Mouse (Mus musculus): ENCODE data around the gene Rnf20. TPM values are rescaled to one million over a fixed set of nuclear protein-coding genes. Genes with fewer than 3 reads are reported as not detected.

Rnf20 gene
- polyA plus RNA-seq, 1 experiment: 67.1 TPM

DNA sequence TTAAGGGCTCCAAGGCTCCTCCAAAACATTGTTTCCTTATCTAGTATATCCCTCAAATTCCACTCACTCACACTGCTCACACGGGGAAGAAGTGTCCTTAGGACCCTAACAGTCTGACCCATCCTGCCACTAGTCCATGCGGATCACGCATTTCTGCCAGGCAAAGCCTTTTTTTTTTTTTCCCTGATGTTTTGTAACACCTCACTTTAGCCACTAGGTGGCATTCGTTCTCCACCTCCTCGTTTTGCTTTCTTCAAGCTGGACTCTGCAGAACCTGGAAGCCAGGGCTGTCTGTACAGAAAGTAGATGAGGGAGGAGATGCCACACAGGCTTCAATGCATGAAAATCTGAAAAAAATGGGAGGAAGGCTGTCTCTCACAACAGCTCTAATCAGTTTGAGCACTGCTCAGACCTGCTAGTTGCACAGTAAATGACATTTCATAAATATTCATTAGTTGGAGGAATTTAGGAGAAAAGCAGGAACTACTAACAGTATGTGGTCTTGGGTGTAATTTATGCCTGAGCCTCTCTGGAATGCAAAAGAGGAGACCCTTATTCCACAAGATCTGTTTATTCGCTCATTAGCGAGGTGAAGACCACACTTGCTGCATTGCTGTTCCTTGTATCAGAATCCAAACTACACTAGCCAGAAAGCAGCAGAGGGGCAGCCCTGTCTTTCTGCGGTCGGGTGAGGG lies 56.9 kb downstream of the Rnf20 start:
- no peak overlapping the region for H3K27ac ChIP-seq (ENCODE audit: insufficient read depth, low read length)

DNA sequence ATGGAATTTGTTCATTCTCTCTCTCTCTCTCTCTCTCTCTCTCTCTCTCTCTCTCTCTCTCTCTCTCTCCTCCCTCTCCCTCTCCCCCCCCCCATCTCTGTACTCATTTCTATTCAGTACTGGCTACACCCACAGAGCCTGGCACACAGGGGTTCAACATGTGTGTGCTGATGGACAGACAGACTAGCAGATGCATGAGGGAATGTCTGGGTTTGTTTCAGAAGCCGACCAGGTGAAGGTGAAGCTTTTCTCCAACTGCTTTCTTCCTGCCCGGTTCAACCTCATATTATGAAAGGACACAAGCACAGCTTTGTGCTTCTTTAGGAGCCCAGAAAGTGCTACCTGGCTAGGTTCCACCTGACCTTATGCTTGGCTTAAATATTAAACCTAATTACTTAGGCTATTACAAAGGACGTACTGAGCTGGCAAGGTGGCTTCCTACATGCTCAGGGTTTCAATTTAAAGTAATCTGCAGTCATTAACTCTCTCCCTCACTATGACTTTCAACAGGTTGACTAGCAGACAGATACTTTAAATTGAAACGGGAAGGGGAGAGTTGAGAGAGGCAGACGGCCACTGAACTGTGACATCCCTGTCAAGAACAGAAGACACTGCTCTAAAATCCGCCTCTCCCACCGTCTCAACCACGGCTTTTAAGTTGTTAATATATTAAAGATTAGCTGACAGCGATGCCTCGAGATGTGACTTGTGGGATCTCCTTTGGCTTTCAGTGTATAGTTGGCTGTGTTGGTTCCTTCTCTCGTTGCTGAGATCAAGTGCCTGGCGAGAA lies 59.8 kb downstream of the Rnf20 start:
- no peak overlapping the region for H3K4me3 ChIP-seq (ENCODE audit: insufficient read depth, low read length)
- H3K27ac ChIP-seq (ENCODE audit: insufficient read depth, low read length): no peak overlapping the region
- no peaks in the 10 kb centered on the region for H3K4me1 ChIP-seq (ENCODE audit: control insufficient read depth, insufficient read depth, low read length)
- TF ChIP-seq CTCF (IDR thresholded peaks at IDR 0.05; ENCODE audit: extremely low read depth, insufficient read depth, low read length) (no peak), POLR2A (IDR thresholded peaks at IDR 0.05; ENCODE audit: extremely low read depth, insufficient read depth, low read length) (no peak)

More for the DNA sequence above, 56.9 kb downstream of the Rnf20 start:
- Histone ChIP-seq H3K4me3 (ENCODE audit: insufficient read depth, low read length) (no peak overlapping the region), H3K4me1 (ENCODE audit: control insufficient read depth, insufficient read depth, low read length) (no peaks in the 10 kb centered on the region)
- TF ChIP-seq CTCF (IDR thresholded peaks at IDR 0.05; ENCODE audit: extremely low read depth, insufficient read depth, low read length): peak; percentile 84
- TF ChIP-seq POLR2A (IDR thresholded peaks at IDR 0.05; ENCODE audit: extremely low read depth, insufficient read depth, low read length): no peak

Other genes with a start within 250 kb of the Rnf20 start
- gene Acnat2, start 223.9 kb upstream of the Rnf20 start, polyA plus RNA-seq (2012; rRNA removed): not detected in 2 replicates
- 0.06 and 0.15 TPM in 2 replicates for gene Acnat1, start 158.1 kb upstream of the Rnf20 start, polyA plus RNA-seq (2012; rRNA removed)
- gene Baat, start 125.4 kb upstream of the Rnf20 start, polyA plus RNA-seq (2012; rRNA removed): 0.13 and 0.23 TPM in 2 replicates
- gene Mrpl50, start 110.9 kb upstream of the Rnf20 start, polyA plus RNA-seq (2012; rRNA removed): 17.3 TPM in 2 replicates
- 3.3 and 4.1 TPM in 2 replicates for gene Zfp189, start 110.8 kb upstream of the Rnf20 start, polyA plus RNA-seq (2012; rRNA removed)
- 4.3 and 5.7 TPM in 2 replicates for gene Aldob, start 82.5 kb upstream of the Rnf20 start, polyA plus RNA-seq (2012; rRNA removed)
- 76.4 and 78.4 TPM in 2 replicates for gene Tmem246, start 34.1 kb upstream of the Rnf20 start, polyA plus RNA-seq (2012; rRNA removed)
- gene Ppp3r2, start 50.0 kb downstream of the Rnf20 start, polyA plus RNA-seq (2012; rRNA removed): 0.26 and 0.33 TPM in 2 replicates
- 9.3 and 9.6 TPM in 2 replicates for gene Grin3a, start 213.7 kb downstream of the Rnf20 start, polyA plus RNA-seq (2012; rRNA removed)

Data from cortical plate, adult 2 months (tissue).